Mouse (Mus musculus): ENCODE measurements around the gene Lamc1. TPM values are rescaled to one million over a fixed set of nuclear protein-coding genes. Genes with fewer than 3 reads are reported as not detected.

Lamc1 gene
- polyA plus RNA-seq, 1 experiment, result 13.0 TPM

GRCm38 (mm10) chr1:153286216-153286615 lies 46.4 kb downstream of the Lamc1 start:
- no peak for DNase-seq (ENCODE audit: low read depth in 1 of 2, low spot score in 2 of 2)
- no peak for TF ChIP-seq CTCF (IDR thresholded peaks at IDR 0.05; ENCODE audit: extremely low read depth, insufficient read depth, insufficient read length, insufficient replicate concordance)
- no peak for TF ChIP-seq POLR2A (IDR thresholded peaks at IDR 0.05; ENCODE audit: low read depth, low read length)
- no peaks in the 10 kb centered on the region for H3K27me3 ChIP-seq (ENCODE audit: control insufficient read depth, insufficient read depth, low read length)
- H3K36me3 ChIP-seq (ENCODE audit: control insufficient read depth, insufficient read depth, low read length), result no peaks in the 10 kb centered on the region
- peaks cover 8% of the 10 kb centered on the region; the same call in 1 of the 2 replicates for H3K4me1 ChIP-seq (ENCODE audit: control insufficient read depth, insufficient read depth, insufficient read length)
- 92% methylated on average over 9 of the region's 9 CpGs for WGBS
- no peak overlapping the region for H3K27ac ChIP-seq (ENCODE audit: insufficient read depth, low read length)
- no peak overlapping the region for H3K4me3 ChIP-seq (ENCODE audit: extremely low read depth, insufficient read depth, insufficient read length)

GRCm38 (mm10) chr1:153285188-153285587 lies 47.4 kb downstream of the Lamc1 start:
- no peak for TF ChIP-seq POLR2A (IDR thresholded peaks at IDR 0.05; ENCODE audit: low read depth, low read length)
- no peak for TF ChIP-seq CTCF (IDR thresholded peaks at IDR 0.05; ENCODE audit: extremely low read depth, insufficient read depth, insufficient read length, insufficient replicate concordance)
- H3K4me3 ChIP-seq (ENCODE audit: extremely low read depth, insufficient read depth, insufficient read length), result no peak overlapping the region
- H3K27ac ChIP-seq (ENCODE audit: insufficient read depth, low read length), result no peak overlapping the region
- peaks cover 8% of the 10 kb centered on the region; the same call in 1 of the 2 replicates for H3K4me1 ChIP-seq (ENCODE audit: control insufficient read depth, insufficient read depth, insufficient read length)
- H3K27me3 ChIP-seq (ENCODE audit: control insufficient read depth, insufficient read depth, low read length), result no peaks in the 10 kb centered on the region
- no peak for DNase-seq (ENCODE audit: low read depth in 1 of 2, low spot score in 2 of 2)
- no peaks in the 10 kb centered on the region for H3K36me3 ChIP-seq (ENCODE audit: control insufficient read depth, insufficient read depth, low read length)
- 92% methylated on average over 8 of the region's 8 CpGs for WGBS

- 87% methylated on average over 5 of the region's 5 CpGs for WGBS
Measured at GRCm38 (mm10) chr1:153282342-153282975, 50.1 kb downstream of the Lamc1 start.

GRCm38 (mm10) chr1:153281483-153281882 lies 51.1 kb downstream of the Lamc1 start:
- no peak overlapping the region for H3K27ac ChIP-seq (ENCODE audit: insufficient read depth, low read length)
- H3K4me1 ChIP-seq (ENCODE audit: control insufficient read depth, insufficient read depth, insufficient read length), result no peaks in the 10 kb centered on the region; the same call in 1 of the 2 replicates
- TF ChIP-seq CTCF (IDR thresholded peaks at IDR 0.05; ENCODE audit: extremely low read depth, insufficient read depth, insufficient read length, insufficient replicate concordance), result no peak
- TF ChIP-seq POLR2A (IDR thresholded peaks at IDR 0.05; ENCODE audit: low read depth, low read length), result no peak
- H3K4me3 ChIP-seq (ENCODE audit: extremely low read depth, insufficient read depth, insufficient read length), result no peak overlapping the region
- no peak for DNase-seq (ENCODE audit: low read depth in 1 of 2, low spot score in 2 of 2)
- H3K27me3 ChIP-seq (ENCODE audit: control insufficient read depth, insufficient read depth, low read length), result no peaks in the 10 kb centered on the region
- no peaks in the 10 kb centered on the region for H3K36me3 ChIP-seq (ENCODE audit: control insufficient read depth, insufficient read depth, low read length)
- 87% methylated on average over 4 of the region's 4 CpGs for WGBS

More at GRCm38 (mm10) chr1:153282342-153282975, 50.1 kb downstream of the Lamc1 start:
- no peak overlapping the region for H3K27ac ChIP-seq (ENCODE audit: insufficient read depth, low read length)
- H3K36me3 ChIP-seq (ENCODE audit: control insufficient read depth, insufficient read depth, low read length), result no peaks in the 10 kb centered on the region
- no peak overlapping the region for H3K4me3 ChIP-seq (ENCODE audit: extremely low read depth, insufficient read depth, insufficient read length)
- DNase-seq (ENCODE audit: low read depth in 1 of 2, low spot score in 2 of 2), result no peak
- H3K4me1 ChIP-seq (ENCODE audit: control insufficient read depth, insufficient read depth, insufficient read length), result peaks cover 4% of the 10 kb centered on the region
- H3K27me3 ChIP-seq (ENCODE audit: control insufficient read depth, insufficient read depth, low read length), result no peaks in the 10 kb centered on the region
- no peak for TF ChIP-seq CTCF (IDR thresholded peaks at IDR 0.05; ENCODE audit: extremely low read depth, insufficient read depth, insufficient read length, insufficient replicate concordance)
- TF ChIP-seq POLR2A (IDR thresholded peaks at IDR 0.05; ENCODE audit: low read depth, low read length), result no peak

GRCm38 (mm10) chr1:153280411-153280810 lies 52.2 kb downstream of the Lamc1 start:
- H3K4me3 ChIP-seq (ENCODE audit: extremely low read depth, insufficient read depth, insufficient read length), result no peak overlapping the region
- DNase-seq (ENCODE audit: low read depth in 1 of 2, low spot score in 2 of 2), result no peak
- H3K4me1 ChIP-seq (ENCODE audit: control insufficient read depth, insufficient read depth, insufficient read length), result no peaks in the 10 kb centered on the region; the same call in 1 of the 2 replicates
- no peaks in the 10 kb centered on the region for H3K27me3 ChIP-seq (ENCODE audit: control insufficient read depth, insufficient read depth, low read length)
- H3K27ac ChIP-seq (ENCODE audit: insufficient read depth, low read length), result no peak overlapping the region
- WGBS, result 67% methylated on average over 5 of the region's 5 CpGs
- no peak for TF ChIP-seq CTCF (IDR thresholded peaks at IDR 0.05; ENCODE audit: extremely low read depth, insufficient read depth, insufficient read length, insufficient replicate concordance)
- no peak for TF ChIP-seq POLR2A (IDR thresholded peaks at IDR 0.05; ENCODE audit: low read depth, low read length)
- H3K36me3 ChIP-seq (ENCODE audit: control insufficient read depth, insufficient read depth, low read length), result no peaks in the 10 kb centered on the region

- Histone ChIP-seq H3K27me3 (ENCODE audit: control insufficient read depth, insufficient read depth, low read length) (no peaks in the 10 kb centered on the region), H3K27ac (ENCODE audit: insufficient read depth, low read length) (no peak overlapping the region), H3K36me3 (ENCODE audit: control insufficient read depth, insufficient read depth, low read length) (no peaks in the 10 kb centered on the region), H3K4me1 (ENCODE audit: control insufficient read depth, insufficient read depth, insufficient read length) (no peaks in the 10 kb centered on the region; the same call in 1 of the 2 replicates), H3K4me3 (ENCODE audit: extremely low read depth, insufficient read depth, insufficient read length) (no peak overlapping the region)
- no peak for DNase-seq (ENCODE audit: low read depth in 1 of 2, low spot score in 2 of 2)
- no peak for TF ChIP-seq POLR2A (IDR thresholded peaks at IDR 0.05; ENCODE audit: low read depth, low read length)
- TF ChIP-seq CTCF (IDR thresholded peaks at IDR 0.05; ENCODE audit: extremely low read depth, insufficient read depth, insufficient read length, insufficient replicate concordance), result no peak
- WGBS, result 75% methylated on average over 9 of the region's 9 CpGs
Measured at GRCm38 (mm10) chr1:153278028-153278613, 54.5 kb downstream of the Lamc1 start.

- no peak for DNase-seq (ENCODE audit: low read depth in 1 of 2, low spot score in 2 of 2)
- WGBS, result 81% methylated on average over 5 of the region's 5 CpGs
- Histone ChIP-seq H3K36me3 (ENCODE audit: control insufficient read depth, insufficient read depth, low read length) (no peaks in the 10 kb centered on the region), H3K4me1 (ENCODE audit: control insufficient read depth, insufficient read depth, insufficient read length) (no peaks in the 10 kb centered on the region; the same call in 1 of the 2 replicates), H3K27ac (ENCODE audit: insufficient read depth, low read length) (no peak overlapping the region), H3K27me3 (ENCODE audit: control insufficient read depth, insufficient read depth, low read length) (no peaks in the 10 kb centered on the region), H3K4me3 (ENCODE audit: extremely low read depth, insufficient read depth, insufficient read length) (no peak overlapping the region)
- TF ChIP-seq CTCF (IDR thresholded peaks at IDR 0.05; ENCODE audit: extremely low read depth, insufficient read depth, insufficient read length, insufficient replicate concordance) (no peak), POLR2A (IDR thresholded peaks at IDR 0.05; ENCODE audit: low read depth, low read length) (no peak)
Measured at GRCm38 (mm10) chr1:153275466-153275865, 57.1 kb downstream of the Lamc1 start.

All from spleen, adult 2 months (tissue).